Mouse (Mus musculus) megakaryocyte, embryonic 14.5 days (primary cell): ENCODE measurements at regions not wholly inside any gene's neighbourhood (a gene's known extent, or its start where the extent isn't known, plus 50 kb on each side); places are given as distances from the start of the nearest gene placed in this dataset.

Experiments
- FLI1 ChIP-seq: IDR thresholded peaks from 2 replicates; pipeline ENCODE4 v1.6.1; 2012; ENCODE audit warnings: low read length, inconsistent platforms, mixed read lengths
- GATA1 ChIP-seq: IDR thresholded peaks from 3 replicates; pipeline ENCODE4 v1.6.1; 2012; ENCODE audit warnings: mixed read lengths, low read length, inconsistent platforms, borderline replicate concordance

- TF ChIP-seq GATA1 (no peak), FLI1 (no peak)
Observed at GRCm38 (mm10) chr5:58712381-58712780, 994.6 kb downstream of the Pcdh7 start.
